Mouse (Mus musculus) kidney, adult 2 months (tissue): ENCODE data around the gene Alyref. TPM values are rescaled to one million over a fixed set of nuclear protein-coding genes. Genes with fewer than 3 reads are reported as not detected.

Experiments used
- DNase-seq: peaks from one replicate; pipeline ENCODE4 v3.0.0; 2021
- H3K27ac ChIP-seq: fragments of 200-500 bp; 2 replicates; pipeline ENCODE4 v1.5.1; 2012; ENCODE audit warnings: low read depth, low read length, control low read depth, inconsistent platforms; ENCODE audit not compliant: insufficient read depth
- H3K27me3 ChIP-seq: fragments of 200-500 bp; replicated peaks from 2 replicates; pipeline ENCODE4 v1.6.1; 2012; ENCODE audit warnings: mild to moderate bottlenecking, moderate library complexity, low read length, inconsistent platforms; ENCODE audit not compliant: control insufficient read depth, insufficient read depth
- H3K36me3 ChIP-seq: fragments of 200-500 bp; 2 replicates; pipeline ENCODE4 v1.6.1; 2012; ENCODE audit warnings: mild to moderate bottlenecking, moderate library complexity, low read length, inconsistent platforms; ENCODE audit not compliant: control insufficient read depth, insufficient read depth
- H3K4me1 ChIP-seq: fragments of 200-500 bp; 2 replicates; pipeline ENCODE4 v1.6.1; 2011; ENCODE audit warnings: low read length; ENCODE audit not compliant: control insufficient read depth, insufficient read depth
- H3K4me3 ChIP-seq: fragments of 200-500 bp; 2 replicates; pipeline ENCODE4 v1.5.1; 2011; ENCODE audit warnings: mild to moderate bottlenecking, low read depth, low read length, control low read depth; ENCODE audit not compliant: insufficient read depth
- CTCF ChIP-seq: fragments of 200-500 bp; conservative IDR thresholded peaks from 2 replicates; pipeline ENCODE4 v1.5.1; 2011; ENCODE audit warnings: low read depth, mild to moderate bottlenecking, control low read depth, low read length, moderate library complexity, mixed read lengths; ENCODE audit not compliant: insufficient read depth, insufficient read length
- POLR2A ChIP-seq: fragments of 200-500 bp; IDR thresholded peaks from one replicate; pipeline ENCODE4 v1.6.1; 2011; ENCODE audit warnings: low read depth, low read length, control low read depth
- WGBS: fragments of 180-500 bp; shearing (Covaris S2); methylation state at CpG from one replicate; pipeline ENCODE4 v1.1.7; 2018; 5-methylcytosine and 5-hydroxymethylcytosine counted together
- polyA plus RNA-seq: library from polyadenylated mRNA; depleted of rRNA; stranded (reverse); fragments of >200 nt; gene quantifications from 2 replicates; pipeline ENCODE4 v1.2.3, GENCODE M21; 2012

Gene Alyref
- polyA plus RNA-seq, 1 experiment: 29.0 TPM

GRCm38 (mm10) chr11:120580871-120581331 is 17.3 kb downstream of the Alyref start:
- peak overlapping the region; percentile 98 for H3K27ac ChIP-seq
- H3K4me3 ChIP-seq: peak overlapping the region; percentile 95
- H3K4me1 ChIP-seq: peaks cover 38% of the 10 kb centered on the region
- peak; percentile 51 for DNase-seq
- H3K36me3 ChIP-seq: peaks cover 3% of the 10 kb centered on the region
- no peaks in the 10 kb centered on the region for H3K27me3 ChIP-seq
- under 1% methylated on average over 44 of the region's 44 CpGs for WGBS
- TF ChIP-seq CTCF: no peak
- TF ChIP-seq POLR2A: no peak

GRCm38 (mm10) chr11:120580190-120580589 is 18.0 kb downstream of the Alyref start:
- Histone ChIP-seq H3K4me3 (peak overlapping the region; percentile 95), H3K4me1 (peaks cover 38% of the 10 kb centered on the region), H3K36me3 (peaks cover 3% of the 10 kb centered on the region), H3K27me3 (no peaks in the 10 kb centered on the region), H3K27ac (peak overlapping the region; percentile 98)
- no peak for TF ChIP-seq POLR2A
- no peak for TF ChIP-seq CTCF
- WGBS: 31% methylated on average over 7 of the region's 7 CpGs
- DNase-seq: peak; percentile 49

- Histone ChIP-seq H3K36me3 (peaks cover 3% of the 10 kb centered on the region), H3K4me1 (peaks cover 38% of the 10 kb centered on the region), H3K4me3 (peak overlapping the region; percentile 95), H3K27me3 (no peaks in the 10 kb centered on the region), H3K27ac (peak overlapping the region; percentile 98)
- DNase-seq: peak; percentile 75
- 39% methylated on average over 15 of the region's 15 CpGs for WGBS
- TF ChIP-seq POLR2A (no peak), CTCF (peak; percentile 72)
Observed at GRCm38 (mm10) chr11:120579316-120580107, 18.7 kb downstream of the Alyref start.

DNA sequence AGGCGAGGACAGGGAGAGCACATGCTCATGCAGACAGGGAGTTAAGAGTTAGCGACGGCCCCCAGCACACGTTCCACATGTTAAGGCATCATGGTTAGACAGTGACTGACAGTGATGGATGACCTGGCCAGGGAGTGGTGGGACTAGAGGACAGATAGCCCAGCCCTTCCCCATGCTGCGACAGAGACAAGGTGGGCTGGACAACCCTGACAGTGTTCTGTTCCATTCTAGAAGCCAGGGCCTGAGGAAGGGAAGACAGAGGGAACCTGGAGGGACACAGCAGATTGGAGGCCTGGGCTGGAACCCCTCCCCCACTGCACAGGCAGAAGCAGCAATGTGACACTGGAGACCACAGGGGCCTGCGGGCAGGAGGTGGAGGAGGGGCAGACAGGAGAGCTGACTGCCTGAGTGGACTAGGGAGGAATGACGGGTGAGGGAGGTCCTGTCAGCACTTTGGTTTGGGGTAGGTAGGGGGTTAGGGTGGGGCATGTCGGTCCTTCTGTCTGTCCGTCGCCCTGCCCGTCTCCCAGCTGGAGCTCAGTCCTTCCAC is 19.4 kb downstream of the Alyref start:
- peaks cover 38% of the 10 kb centered on the region for H3K4me1 ChIP-seq
- TF ChIP-seq POLR2A (no peak), CTCF (no peak)
- DNase-seq: peak; percentile 27
- peaks cover 3% of the 10 kb centered on the region for H3K36me3 ChIP-seq
- no peak overlapping the region for H3K4me3 ChIP-seq
- H3K27ac ChIP-seq: peak overlapping the region; percentile 61
- WGBS: 65% methylated on average over 11 of the region's 11 CpGs
- H3K27me3 ChIP-seq: no peaks in the 10 kb centered on the region

DNA sequence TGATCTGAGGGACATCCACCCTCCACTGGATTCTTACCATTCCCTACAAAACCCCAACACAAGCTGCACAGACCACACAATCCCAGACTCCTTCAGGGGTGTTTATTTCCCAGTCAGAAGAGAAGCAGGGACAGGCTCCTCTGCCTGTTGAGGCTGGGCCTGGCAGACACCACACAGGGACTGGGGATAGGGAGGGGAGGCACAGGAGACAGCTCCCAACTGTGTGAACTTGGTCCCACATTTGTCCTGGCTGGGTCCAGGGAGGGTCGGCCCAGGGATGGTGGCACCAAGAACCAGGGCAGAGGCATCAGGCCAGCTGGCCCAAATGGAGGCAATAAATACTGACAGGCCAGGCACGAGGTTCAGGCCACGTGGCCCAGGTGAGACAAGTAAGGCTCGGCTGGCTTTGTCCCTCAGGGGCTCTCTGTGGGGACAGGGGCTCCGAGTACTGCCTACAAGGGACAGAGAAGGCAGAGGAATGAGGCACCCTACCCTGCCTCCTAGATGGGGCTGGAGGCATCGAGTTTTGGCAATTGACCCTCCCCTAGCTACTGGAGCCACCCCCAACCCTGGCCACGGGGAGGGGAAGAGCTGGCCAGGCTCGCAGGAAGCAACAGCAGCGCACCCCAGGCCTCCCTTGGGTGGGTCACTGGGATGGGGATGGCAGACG is 20.0 kb downstream of the Alyref start:
- Histone ChIP-seq H3K4me1 (peaks cover 38% of the 10 kb centered on the region), H3K27me3 (no peaks in the 10 kb centered on the region), H3K4me3 (no peak overlapping the region), H3K36me3 (peaks cover 3% of the 10 kb centered on the region), H3K27ac (peak overlapping the region; percentile 61)
- no peak for TF ChIP-seq POLR2A
- TF ChIP-seq CTCF: no peak
- 45% methylated on average over 10 of the region's 10 CpGs for WGBS
- DNase-seq: peak; percentile 75

DNA sequence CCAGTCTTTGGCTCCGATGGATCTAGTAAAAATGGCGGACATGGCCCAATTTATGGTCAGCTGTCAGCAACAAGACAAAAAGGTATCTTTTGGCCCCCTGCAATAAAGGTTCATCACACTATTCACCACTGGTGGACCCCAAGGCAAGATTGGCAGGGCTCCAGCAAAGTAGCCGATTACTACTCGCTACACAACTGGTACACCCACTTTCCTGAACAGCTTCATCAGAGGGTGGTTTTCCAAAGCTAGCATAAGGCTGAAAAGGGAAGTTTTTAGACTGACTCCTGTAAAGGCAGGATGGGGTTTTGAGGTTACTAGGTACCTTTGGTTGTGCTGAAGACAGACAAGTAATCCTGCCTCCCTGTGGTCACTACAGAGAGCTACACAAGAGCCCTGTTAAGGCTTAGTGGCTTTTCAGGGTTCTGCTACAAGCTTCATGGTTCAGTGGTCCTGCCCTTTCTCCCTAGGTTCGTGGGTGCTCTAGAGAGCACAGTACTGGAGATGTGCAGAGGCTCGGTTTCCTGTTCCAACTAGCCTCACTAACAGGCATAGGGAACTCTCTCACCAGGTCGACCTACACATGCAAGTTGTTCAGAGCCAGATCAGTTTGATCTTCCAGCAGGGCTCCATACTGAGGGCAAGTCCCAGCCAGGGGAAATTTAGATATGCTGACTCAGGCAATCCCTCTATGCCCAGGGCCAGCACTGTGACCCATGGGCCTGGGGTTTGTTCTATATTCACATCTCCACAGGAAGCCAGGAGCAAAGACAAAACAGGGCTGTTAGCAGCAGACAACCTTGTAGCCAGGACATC is 20.7 kb downstream of the Alyref start:
- WGBS: 49% methylated on average over 7 of the region's 7 CpGs
- TF ChIP-seq POLR2A (no peak), CTCF (peak; percentile 49; the same call in 1 of the 2 replicates)
- Histone ChIP-seq H3K27me3 (no peaks in the 10 kb centered on the region), H3K4me1 (peaks cover 38% of the 10 kb centered on the region), H3K27ac (peak overlapping the region; percentile 92), H3K36me3 (peaks cover 3% of the 10 kb centered on the region), H3K4me3 (peak overlapping the region; percentile 22)
- peak; percentile 82 for DNase-seq
